Mouse (Mus musculus) brain, embryonic 14.5 days (tissue): ENCODE measurements around the gene Otud4.
A peak's percentile ranks its signal among the peaks of the same experiment; 100 is the strongest.

Experiments used
- CTCF ChIP-seq: fragments of 200-500 bp; IDR thresholded peaks from 2 replicates; pipeline ENCODE4 v1.5.1; 2012; ENCODE audit warnings: inconsistent platforms, mild to moderate bottlenecking, moderate library complexity, borderline replicate concordance; ENCODE audit not compliant: insufficient read depth, insufficient read length; ENCODE audit errors: extremely low read depth
- POLR2A ChIP-seq: fragments of 200-500 bp; IDR thresholded peaks from 2 replicates; pipeline ENCODE4 v1.6.1; 2012; ENCODE audit warnings: mild to moderate bottlenecking, inconsistent platforms, borderline replicate concordance; ENCODE audit not compliant: poor library complexity, insufficient read depth, insufficient read length, severe bottlenecking; ENCODE audit errors: extremely low read depth

DNA sequence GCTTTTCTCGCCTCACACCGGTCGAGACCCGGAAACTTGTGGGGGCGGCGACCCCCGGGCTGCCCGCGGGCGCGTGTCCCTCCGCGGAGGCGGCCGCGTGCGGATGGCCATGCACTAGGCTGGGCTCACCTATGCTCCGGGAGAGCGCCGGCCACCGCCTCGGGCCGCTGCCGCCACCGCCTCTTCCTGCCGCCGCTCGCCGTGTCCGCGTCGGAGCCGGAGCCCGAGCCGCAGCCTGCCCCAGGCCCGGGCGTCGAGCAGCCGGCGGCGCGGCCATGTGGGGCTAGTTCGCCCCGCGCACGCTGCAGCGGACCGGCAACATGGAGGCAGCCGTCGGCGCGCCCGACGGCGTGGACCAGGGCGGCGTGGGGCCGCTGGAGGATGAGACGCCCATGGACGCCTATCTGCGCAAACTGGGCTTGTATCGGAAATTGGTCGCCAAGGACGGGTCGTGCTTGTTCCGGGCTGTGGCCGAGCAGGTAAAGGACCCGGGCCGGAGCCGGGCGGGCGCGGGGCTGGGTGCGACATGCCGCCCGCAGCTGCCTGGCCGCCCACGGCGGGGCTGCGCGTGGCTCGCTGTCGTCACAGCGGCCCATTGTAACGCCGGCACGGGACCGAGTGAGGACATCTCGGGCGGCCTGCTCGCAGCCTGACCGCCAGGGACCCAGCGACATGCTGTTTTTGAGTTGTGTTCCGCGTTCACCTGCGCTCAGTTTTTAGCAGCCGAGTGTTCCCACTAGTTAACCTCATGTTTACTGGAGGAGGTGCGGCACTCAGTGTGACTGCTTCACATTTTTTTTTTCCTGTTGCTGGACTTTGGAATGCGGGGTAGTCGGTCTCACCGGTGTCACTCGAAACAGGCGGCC, at the start of gene Otud4:
- TF ChIP-seq CTCF (peak; percentile 28; the same call in 1 of the 2 replicates), POLR2A (no peak)
